Mouse (Mus musculus) kidney, embryonic 15.5 days (tissue): ENCODE data around the gene Fgfr1op. TPM values are rescaled to one million over a fixed set of nuclear protein-coding genes. Genes with fewer than 3 reads are reported as not detected.
"Not testable (repeated sequence)": the region's sequence is repeated elsewhere in the genome, so short reads cannot be mapped to it uniquely, and the experiment has no call there.

Source experiments
- ATAC-seq: fragments of 200-750 bp; cut with Nextera tagmentation; replicated peaks from 2 replicates; pipeline ENCODE4 v1.8.0; 2017; ENCODE audit warnings: moderate TSS enrichment; ENCODE audit not compliant: low FRiP score
- H3K27ac ChIP-seq: fragments of 300-500 bp; sonication (generic); 2 replicates; pipeline ENCODE4 v1.5.1; 2015; ENCODE audit warnings: mild to moderate bottlenecking, inconsistent platforms
- H3K27me3 ChIP-seq: fragments of 300-500 bp; sonication (generic); 2 replicates; pipeline ENCODE4 v1.6.1; 2015; ENCODE audit warnings: inconsistent platforms
- H3K36me3 ChIP-seq: fragments of 300-500 bp; sonication (generic); 2 replicates; pipeline ENCODE4 v1.6.1; 2015; ENCODE audit warnings: inconsistent platforms
- H3K4me1 ChIP-seq: fragments of 300-500 bp; sonication (generic); 2 replicates; pipeline ENCODE4 v1.6.1; 2015; ENCODE audit warnings: inconsistent platforms
- H3K4me2 ChIP-seq: fragments of 300-500 bp; sonication (generic); 2 replicates; pipeline ENCODE4 v1.6.1; 2015; ENCODE audit warnings: moderate library complexity, mild to moderate bottlenecking, inconsistent platforms
- H3K4me3 ChIP-seq: fragments of 300-500 bp; sonication (generic); replicated peaks from 2 replicates; pipeline ENCODE4 v1.5.1; 2015; ENCODE audit warnings: mild to moderate bottlenecking, inconsistent platforms
- H3K9ac ChIP-seq: fragments of 300-500 bp; sonication (generic); 2 replicates; pipeline ENCODE4 v1.6.1; 2015; ENCODE audit warnings: mild to moderate bottlenecking, inconsistent platforms
- H3K9me3 ChIP-seq: fragments of 300-500 bp; sonication (generic); replicated peaks from 2 replicates; pipeline ENCODE4 v1.6.1; 2016; ENCODE audit warnings: inconsistent platforms
- WGBS: fragments of 180-500 bp; shearing (Covaris S2); methylation state at CpG from one replicate; pipeline ENCODE4 v1.1.7; 2015; ENCODE audit warnings: mixed read lengths; 5-methylcytosine and 5-hydroxymethylcytosine counted together
- polyA plus RNA-seq: library from polyadenylated mRNA; unstranded; fragments of >200 nt; fragmentation: Nextera tagmentation; extraction: Ambion mirVana; gene quantifications from 2 replicates; pipeline ENCODE4 v1.2.1, GENCODE M21; 2015

Gene Fgfr1op
- polyA plus RNA-seq, 1 experiment from 2014 or later: 38.7 TPM

- under 1% methylated on average over 54 of the region's 67 CpGs for WGBS
- H3K27me3 ChIP-seq, H3K36me3 ChIP-seq, H3K9me3 ChIP-seq, H3K4me1 ChIP-seq: not testable (repeated sequence)
- Histone ChIP-seq H3K4me3 (peak within 1 kb of the TSS; percentile 61), H3K9ac (peak within 1 kb of the TSS; percentile 61), H3K27ac (peak within 1 kb of the TSS; percentile 75), H3K4me2 (peak within 1 kb of the TSS; percentile 60)
- peak; percentile 99 for ATAC-seq
These were observed 17.6 kb upstream of the Fgfr1op start, which contains the start of the genes Gm49673 and Rnaset2a for GRCm38 (mm10) chr17:8147439-8148316. Gene Gm49673 (minus strand): TSS chr17:8147788. Gene Rnaset2a (minus strand): TSS chr17:8148097.

GRCm38 (mm10) chr17:8155010-8155409 is 10.3 kb upstream of the Fgfr1op start:
- not testable (repeated sequence) for H3K4me3 ChIP-seq, H3K27ac ChIP-seq, H3K9ac ChIP-seq, H3K27me3 ChIP-seq, H3K4me2 ChIP-seq, H3K4me1 ChIP-seq, H3K9me3 ChIP-seq, H3K36me3 ChIP-seq, ATAC-seq
- 83% methylated on average over 7 of the region's 7 CpGs for WGBS

GRCm38 (mm10) chr17:8155982-8156381 is 9.3 kb upstream of the Fgfr1op start:
- 80% methylated on average over 1 of the region's 8 CpGs for WGBS
- not testable (repeated sequence) for H3K4me1 ChIP-seq, H3K36me3 ChIP-seq, H3K27me3 ChIP-seq, H3K4me2 ChIP-seq, H3K9ac ChIP-seq, H3K9me3 ChIP-seq, H3K4me3 ChIP-seq, H3K27ac ChIP-seq
- ATAC-seq: peak; percentile 50; the same call in 1 of the 2 replicates

GRCm38 (mm10) chr17:8158627-8159026 is 6.7 kb upstream of the Fgfr1op start:
- WGBS: 71% methylated on average over 1 of the region's 1 CpGs
- H3K9ac ChIP-seq, H3K4me1 ChIP-seq, H3K4me3 ChIP-seq, H3K9me3 ChIP-seq, H3K36me3 ChIP-seq, H3K4me2 ChIP-seq, H3K27me3 ChIP-seq, ATAC-seq, H3K27ac ChIP-seq: not testable (repeated sequence)

GRCm38 (mm10) chr17:8160969-8161368 is 4.3 kb upstream of the Fgfr1op start:
- WGBS: 55% methylated on average over 3 of the region's 3 CpGs
- not testable (repeated sequence) for H3K9ac ChIP-seq, ATAC-seq

GRCm38 (mm10) chr17:8165608-8165945 is 276 bp downstream of the Fgfr1op start:
- not testable (repeated sequence) for H3K9me3 ChIP-seq, ATAC-seq, H3K4me1 ChIP-seq, H3K27me3 ChIP-seq
- Histone ChIP-seq H3K36me3 (peaks cover 17% of the 10 kb centered on the region), H3K9ac (peak overlapping the region; percentile 49), H3K4me3 (peak overlapping the region; percentile 58), H3K4me2 (peak overlapping the region; percentile 52), H3K27ac (peak overlapping the region; percentile 62; the same call in 1 of the 2 replicates)
- WGBS: under 1% methylated on average over 35 of the region's 42 CpGs

More at GRCm38 (mm10) chr17:8160969-8161368, 4.3 kb upstream of the Fgfr1op start:
- not testable (repeated sequence) for H3K4me2 ChIP-seq, H3K4me1 ChIP-seq, H3K36me3 ChIP-seq, H3K4me3 ChIP-seq, H3K27ac ChIP-seq, H3K27me3 ChIP-seq, H3K9me3 ChIP-seq

GRCm38 (mm10) chr17:8165977-8166376 is 676 bp downstream of the Fgfr1op start:
- peaks cover 21% of the 10 kb centered on the region for H3K36me3 ChIP-seq
- ATAC-seq, H3K9ac ChIP-seq: not testable (repeated sequence)

GRCm38 (mm10) chr17:8166454-8166853 is 1.2 kb downstream of the Fgfr1op start:
- 22% methylated on average over 2 of the region's 3 CpGs for WGBS

More at GRCm38 (mm10) chr17:8165977-8166376, 676 bp downstream of the Fgfr1op start:
- H3K27me3 ChIP-seq, H3K9me3 ChIP-seq, H3K27ac ChIP-seq, H3K4me1 ChIP-seq: not testable (repeated sequence)
- 1% methylated on average over 11 of the region's 11 CpGs for WGBS
- peak overlapping the region; percentile 58 for H3K4me3 ChIP-seq
- peak overlapping the region; percentile 52 for H3K4me2 ChIP-seq

GRCm38 (mm10) chr17:8167436-8167835 is 2.1 kb downstream of the Fgfr1op start:
- not testable (repeated sequence) for H3K27me3 ChIP-seq, H3K4me2 ChIP-seq, H3K4me1 ChIP-seq, H3K27ac ChIP-seq, H3K4me3 ChIP-seq, H3K9ac ChIP-seq, H3K9me3 ChIP-seq, ATAC-seq
- 93% methylated on average over 7 of the region's 8 CpGs for WGBS
- H3K36me3 ChIP-seq: peaks cover 36% of the 10 kb centered on the region

More at GRCm38 (mm10) chr17:8166454-8166853, 1.2 kb downstream of the Fgfr1op start:
- Histone ChIP-seq H3K4me3 (peak overlapping the region; percentile 58), H3K36me3 (peaks cover 26% of the 10 kb centered on the region), H3K4me2 (peak overlapping the region; percentile 52)
- not testable (repeated sequence) for H3K9ac ChIP-seq, ATAC-seq, H3K4me1 ChIP-seq, H3K27ac ChIP-seq, H3K9me3 ChIP-seq, H3K27me3 ChIP-seq

GRCm38 (mm10) chr17:8170331-8170730 is 5.0 kb downstream of the Fgfr1op start:
- Histone ChIP-seq H3K27ac (no peak overlapping the region), H3K27me3 (no peaks in the 10 kb centered on the region), H3K4me1 (no peaks in the 10 kb centered on the region), H3K9me3 (no peaks in the 10 kb centered on the region), H3K4me3 (no peak overlapping the region), H3K36me3 (peaks cover 63% of the 10 kb centered on the region), H3K9ac (no peak overlapping the region), H3K4me2 (no peak overlapping the region)
- no peak for ATAC-seq
- 88% methylated on average over 7 of the region's 7 CpGs for WGBS

GRCm38 (mm10) chr17:8171081-8171480 is 5.8 kb downstream of the Fgfr1op start:
- no peaks in the 10 kb centered on the region for H3K9me3 ChIP-seq
- H3K4me2 ChIP-seq: no peak overlapping the region
- no peaks in the 10 kb centered on the region for H3K27me3 ChIP-seq
- peaks cover 70% of the 10 kb centered on the region for H3K36me3 ChIP-seq
- H3K4me1 ChIP-seq: no peaks in the 10 kb centered on the region
- H3K9ac ChIP-seq: no peak overlapping the region
- H3K27ac ChIP-seq: no peak overlapping the region
- no peak for ATAC-seq
- H3K4me3 ChIP-seq: no peak overlapping the region
- WGBS: 39% methylated on average over 4 of the region's 4 CpGs

GRCm38 (mm10) chr17:8177090-8177489 is 11.8 kb downstream of the Fgfr1op start:
- Histone ChIP-seq H3K36me3 (peaks cover 91% of the 10 kb centered on the region), H3K27me3 (no peaks in the 10 kb centered on the region), H3K4me3 (no peak overlapping the region), H3K9me3 (no peaks in the 10 kb centered on the region), H3K27ac (no peak overlapping the region), H3K9ac (no peak overlapping the region), H3K4me1 (no peaks in the 10 kb centered on the region), H3K4me2 (no peak overlapping the region)
- ATAC-seq: no peak
- 93% methylated on average over 5 of the region's 5 CpGs for WGBS
